Mouse (Mus musculus) MEL (cell line): ENCODE data around the gene Tln2. TPM values are rescaled to one million over a fixed set of nuclear protein-coding genes. Genes with fewer than 3 reads are reported as not detected.

Experiments used
- DNase-seq: peaks from one replicate; pipeline ENCODE4 v3.0.0; 2011; ENCODE audit warnings: low read depth, low spot score
- H3K27ac ChIP-seq: 2 replicates; pipeline ENCODE4 v1.5.1; 2012; ENCODE audit warnings: low read depth, mild to moderate bottlenecking, control low read depth, low read length, moderate library complexity; ENCODE audit not compliant: control insufficient read depth
- H3K27me3 ChIP-seq, 2 experiments: fragments of 150-350 bp in 1 of 2; sonication (generic) in 1 of 2; 2 replicates each; pipeline ENCODE4 v1.6.1; 2012; ENCODE audit warnings: low read length in 2 of 2, mild to moderate bottlenecking in 2 of 2, improper control_type of control experiment in 1 of 2, moderate library complexity in 1 of 2; ENCODE audit not compliant: insufficient read depth in 2 of 2, control insufficient read depth in 1 of 2
- H3K36me3 ChIP-seq, 2 experiments: 2 replicates each; pipeline ENCODE4 v1.6.1; 2012 to 2014; ENCODE audit warnings: low read length in 2 of 2, improper control_type of control experiment in 1 of 2, inconsistent platforms in 1 of 2, mild to moderate bottlenecking in 1 of 2; ENCODE audit not compliant: insufficient read depth in 2 of 2, control insufficient read depth in 1 of 2
- H3K4me1 ChIP-seq, 2 experiments: fragments of 150-350 bp in 1 of 2; sonication (generic) in 1 of 2; 2 replicates each; pipeline ENCODE4 v1.6.1; 2012; ENCODE audit warnings: low read length in 2 of 2, improper control_type of control experiment in 1 of 2, mild to moderate bottlenecking in 1 of 2; ENCODE audit not compliant: insufficient read depth in 2 of 2, control insufficient read depth in 1 of 2
- H3K4me3 ChIP-seq, 2 experiments: fragments of 150-350 bp in 1 of 2; sonication (generic) in 1 of 2; 2 replicates each; pipeline ENCODE4 v1.5.1; 2012; ENCODE audit warnings: low read depth in 2 of 2, low read length in 2 of 2, mild to moderate bottlenecking in 2 of 2, moderate library complexity in 2 of 2, control low read depth in 1 of 2, improper control_type of control experiment in 1 of 2; ENCODE audit not compliant: control insufficient read depth in 1 of 2, insufficient read depth in 1 of 2
- H3K79me2 ChIP-seq: 2 replicates; pipeline ENCODE4 v1.6.1; 2012; ENCODE audit warnings: mild to moderate bottlenecking, low read length, moderate library complexity; ENCODE audit not compliant: control insufficient read depth, poor library complexity, insufficient read depth
- H3K9ac ChIP-seq: 2 replicates; pipeline ENCODE4 v1.6.1; 2012; ENCODE audit warnings: low read depth, mild to moderate bottlenecking, control low read depth, low read length, moderate library complexity; ENCODE audit not compliant: control insufficient read depth, poor library complexity, severe bottlenecking
- H3K9me3 ChIP-seq: fragments of 150-350 bp; sonication (generic); replicated peaks from 2 replicates; pipeline ENCODE4 v1.6.1; 2012; ENCODE audit warnings: mild to moderate bottlenecking, low read length, improper control_type of control experiment, moderate library complexity; ENCODE audit not compliant: insufficient read depth
- BHLHE40 ChIP-seq: IDR thresholded peaks from 2 replicates; pipeline ENCODE4 v1.6.1; 2012; ENCODE audit warnings: low read depth, mild to moderate bottlenecking, inconsistent platforms, low read length, improper control_type of control experiment, borderline replicate concordance
- CTCF ChIP-seq, 3 experiments: IDR thresholded peaks in 2 of 3; conservative IDR thresholded peaks in 1 of 3; 2 replicates each; pipeline ENCODE4 v1.5.1; 2011 to 2012; ENCODE audit warnings: low read length in 3 of 3, low read depth in 2 of 3, mild to moderate bottlenecking in 2 of 3, improper control_type of control experiment in 1 of 3, inconsistent platforms in 1 of 3, mixed read lengths in 1 of 3, moderate library complexity in 1 of 3; ENCODE audit not compliant: control insufficient read depth in 1 of 3, insufficient read depth in 1 of 3, poor library complexity in 1 of 3, severe bottlenecking in 1 of 3
- ELF1 ChIP-seq: IDR thresholded peaks from 2 replicates; pipeline ENCODE4 v1.6.1; 2014; ENCODE audit warnings: low read depth, mild to moderate bottlenecking, inconsistent platforms, low read length, improper control_type of control experiment, moderate library complexity
- EP300 ChIP-seq, 2 experiments: IDR thresholded peaks; 2 replicates each; pipeline ENCODE4 v1.6.1; 2011; ENCODE audit warnings: improper control_type of control experiment in 2 of 2, low read length in 2 of 2, low read depth in 1 of 2, mild to moderate bottlenecking in 1 of 2
- ETS1 ChIP-seq: IDR thresholded peaks from 2 replicates; pipeline ENCODE4 v1.6.1; 2012; ENCODE audit warnings: low read depth, mild to moderate bottlenecking, inconsistent platforms, low read length, improper control_type of control experiment, moderate library complexity
- GABPA ChIP-seq: IDR thresholded peaks from 2 replicates; pipeline ENCODE4 v1.6.1; 2012; ENCODE audit warnings: low read depth, mild to moderate bottlenecking, inconsistent platforms, low read length, improper control_type of control experiment, moderate library complexity
- HCFC1 ChIP-seq: IDR thresholded peaks from 2 replicates; pipeline ENCODE4 v1.6.1; 2012; ENCODE audit warnings: low read depth, mild to moderate bottlenecking, inconsistent platforms, low read length, improper control_type of control experiment, moderate library complexity
- JUND ChIP-seq: IDR thresholded peaks from 2 replicates; pipeline ENCODE4 v1.6.1; 2011; ENCODE audit warnings: low read depth, mild to moderate bottlenecking, improper control_type of control experiment, low read length
- MAFK ChIP-seq: IDR thresholded peaks from 2 replicates; pipeline ENCODE4 v1.6.1; 2011; ENCODE audit warnings: low read depth, mild to moderate bottlenecking, low read length, improper control_type of control experiment, borderline replicate concordance
- MXI1 ChIP-seq: IDR thresholded peaks from 2 replicates; pipeline ENCODE4 v1.6.1; 2011; ENCODE audit warnings: mild to moderate bottlenecking, low read depth, low read length, improper control_type of control experiment
- POLR2AphosphoS2 ChIP-seq: IDR thresholded peaks from 2 replicates; pipeline ENCODE4 v1.6.1; 2011; ENCODE audit warnings: low read length, improper control_type of control experiment
- POLR2AphosphoS5 ChIP-seq: IDR thresholded peaks from 2 replicates; pipeline ENCODE4 v1.6.1; 2012; ENCODE audit warnings: low read depth, borderline replicate concordance, mild to moderate bottlenecking, inconsistent platforms, low read length, moderate library complexity, mixed read lengths
- TBP ChIP-seq: IDR thresholded peaks from 2 replicates; pipeline ENCODE4 v1.8.0; 2011; ENCODE audit warnings: low read depth, low read length, improper control_type of control experiment
- UBTF ChIP-seq: IDR thresholded peaks from 2 replicates; pipeline ENCODE4 v1.6.1; 2012; ENCODE audit warnings: low read depth, mild to moderate bottlenecking, inconsistent platforms, low read length, improper control_type of control experiment, moderate library complexity, borderline replicate concordance; ENCODE audit not compliant: insufficient read depth
- USF1 ChIP-seq: IDR thresholded peaks from 2 replicates; pipeline ENCODE4 v1.6.1; 2014; ENCODE audit warnings: low read depth, mild to moderate bottlenecking, inconsistent platforms, low read length, improper control_type of control experiment, moderate library complexity
- ZNF384 ChIP-seq: IDR thresholded peaks from 2 replicates; pipeline ENCODE4 v1.6.1; 2012; ENCODE audit warnings: low read depth, mild to moderate bottlenecking, inconsistent platforms, low read length, improper control_type of control experiment
- polyA plus RNA-seq, 2 experiments: library from polyadenylated mRNA; stranded (reverse) in 1 of 2; unstranded in 1 of 2; fragments of >175 nt in 1 of 2; fragments of >200 nt in 1 of 2; gene quantifications; 2 replicates each; pipeline versions ENCODE4 v1.2.1 to v1.2.4; 2012; ENCODE audit warnings: low replicate concordance in 2 of 2, low read depth in 1 of 2; ENCODE audit not compliant: insufficient read length in 2 of 2, insufficient read depth in 1 of 2, missing spikeins in 1 of 2
- total RNA-seq: library from RNA; depleted of rRNA; stranded (reverse); fragments of 300-350 nt; gene quantifications from 2 replicates; pipeline ENCODE4 v1.2.3, GENCODE M21; 2012

Gene Tln2
- total and polyA plus RNA-seq, 3 experiments, result not detected

GRCm38 (mm10) chr9:67607268-67607667 lies 47.8 kb upstream of the Tln2 start:
- no peak for TF ChIP-seq JUND
- no peak for TF ChIP-seq TBP
- TF ChIP-seq POLR2AphosphoS5, result no peak
- no peak for TF ChIP-seq GABPA
- TF ChIP-seq CTCF (IDR thresholded peaks at IDR 0.05 in 2 of 3, conservative IDR thresholded peaks at IDR 0.05 in 1 of 3; ENCODE audit: control insufficient read depth in 1 of 3, insufficient read depth in 1 of 3, low read depth in 2 of 3, low read length in 3 of 3, poor library complexity in 1 of 3, severe bottlenecking in 1 of 3), result no peak
- Histone ChIP-seq H3K9me3 (no peaks in the 10 kb centered on the region), H3K79me2 (no peaks in the 10 kb centered on the region), H3K27ac (no peak overlapping the region), H3K9ac (no peak overlapping the region), H3K27me3 (no peaks in the 10 kb centered on the region), H3K4me3 (no peak overlapping the region), H3K36me3 (no peaks in the 10 kb centered on the region), H3K4me1 (no peaks in the 10 kb centered on the region)
- DNase-seq, result no peak

GRCm38 (mm10) chr9:67605867-67606435 lies 46.4 kb upstream of the Tln2 start:
- no peak overlapping the region for H3K9ac ChIP-seq
- no peaks in the 10 kb centered on the region for H3K79me2 ChIP-seq
- TF ChIP-seq MAFK (no peak), ETS1 (no peak), CTCF (IDR thresholded peaks at IDR 0.05 in 2 of 3, conservative IDR thresholded peaks at IDR 0.05 in 1 of 3; ENCODE audit: control insufficient read depth in 1 of 3, insufficient read depth in 1 of 3, low read depth in 2 of 3, low read length in 3 of 3, poor library complexity in 1 of 3, severe bottlenecking in 1 of 3) (no peak), USF1 (no peak), ZNF384 (no peak), ELF1 (no peak), POLR2AphosphoS2 (no peak), BHLHE40 (no peak), EP300 (IDR thresholded peaks at IDR 0.05; ENCODE audit: low read depth in 1 of 2, low read length in 2 of 2) (no peak), HCFC1 (no peak), MXI1 (no peak), UBTF (no peak)
- no peak for DNase-seq
- no peak overlapping the region for H3K4me3 ChIP-seq
- no peaks in the 10 kb centered on the region for H3K36me3 ChIP-seq
- H3K4me1 ChIP-seq, result no peaks in the 10 kb centered on the region
- no peaks in the 10 kb centered on the region for H3K9me3 ChIP-seq
- no peak overlapping the region for H3K27ac ChIP-seq
- H3K27me3 ChIP-seq, result no peaks in the 10 kb centered on the region
